Mouse (Mus musculus) monocyte, adult 5-6 weeks (primary cell): ENCODE data around the gene Apod. TPM values are rescaled to one million over a fixed set of nuclear protein-coding genes. Genes with fewer than 3 reads are reported as not detected.
"Not testable (repeated sequence)": the region's sequence is repeated elsewhere in the genome, so short reads cannot be mapped to it uniquely, and the experiment has no call there.

Experiments
- ATAC-seq: fragments of 153-309, 156-312 bp; replicated peaks from 2 replicates; pipeline ENCODE4 v1.8.0; 2017; ENCODE audit warnings: mild to moderate bottlenecking; ENCODE audit not compliant: low TSS enrichment, insufficient number of reproducible peaks, severe bottlenecking, poor library complexity, low FRiP score
- total RNA-seq: library from RNA; stranded (forward); fragments of 200-1000, 200-491, 200-594 nt; gene quantifications from 3 replicates; pipeline ENCODE4 v1.2.3, GENCODE M21; 2017

Gene Apod
- total RNA-seq, 1 experiment from 2014 or later, result not detected

DNA sequence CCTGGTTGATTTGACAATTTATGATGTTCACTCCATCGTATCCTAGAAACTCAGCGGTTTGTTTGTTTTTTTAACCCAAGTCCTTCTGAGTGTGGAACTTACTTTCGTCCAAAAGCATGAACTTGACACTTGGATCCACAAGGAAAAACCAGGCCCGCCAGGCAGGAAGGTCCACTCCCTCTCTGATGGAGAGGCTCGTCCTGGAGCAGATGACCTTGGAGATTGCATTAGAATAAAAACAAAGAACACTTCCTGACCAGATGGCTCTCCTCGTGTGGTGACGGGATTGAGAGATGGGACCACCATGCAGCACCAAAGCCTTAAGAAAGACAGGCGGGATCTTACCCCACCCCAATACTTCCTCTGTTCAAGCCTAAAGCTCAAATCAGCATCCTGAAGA is 12.1 kb upstream of the Apod start:
- ATAC-seq, result no peak

DNA sequence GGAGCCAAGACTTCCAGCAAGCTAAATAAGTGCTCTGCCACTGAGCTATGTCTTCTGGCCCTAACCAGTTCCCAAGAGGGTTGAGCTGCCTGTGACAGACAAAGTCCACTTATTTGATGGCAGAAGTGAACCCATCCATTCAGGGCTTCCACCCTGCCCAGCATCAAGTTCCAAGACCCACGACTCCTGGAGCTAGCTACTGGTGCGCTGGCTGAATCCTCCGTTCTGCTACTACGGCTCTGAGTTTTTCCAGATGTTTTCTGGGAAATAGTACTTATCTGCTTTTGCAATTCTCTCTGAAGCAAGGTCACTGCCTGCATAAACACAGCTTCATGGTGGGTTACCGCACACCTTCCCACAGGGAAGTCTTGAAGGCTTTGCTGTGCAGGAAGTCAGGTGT is 11.4 kb upstream of the Apod start:
- ATAC-seq, result no peak

DNA sequence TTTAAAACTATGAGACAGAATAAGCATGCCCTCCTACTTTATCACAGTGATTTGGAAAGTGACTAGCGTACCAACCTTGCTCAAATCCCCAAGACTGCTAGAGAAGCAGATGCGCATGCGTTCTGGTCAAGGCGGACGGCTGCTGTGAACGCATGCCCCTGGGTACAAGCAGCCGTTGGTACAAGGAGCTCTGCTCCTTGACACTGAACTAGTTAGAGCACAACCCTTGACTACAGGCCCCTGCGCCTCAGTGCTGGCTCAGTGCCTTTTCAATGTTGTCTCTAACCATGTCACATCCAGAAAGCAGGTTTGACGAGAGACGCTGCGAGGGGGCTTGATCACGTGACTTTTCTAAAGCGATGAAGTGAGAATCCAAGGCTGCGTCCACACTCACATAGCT is 10.5 kb upstream of the Apod start:
- no peak for ATAC-seq

DNA sequence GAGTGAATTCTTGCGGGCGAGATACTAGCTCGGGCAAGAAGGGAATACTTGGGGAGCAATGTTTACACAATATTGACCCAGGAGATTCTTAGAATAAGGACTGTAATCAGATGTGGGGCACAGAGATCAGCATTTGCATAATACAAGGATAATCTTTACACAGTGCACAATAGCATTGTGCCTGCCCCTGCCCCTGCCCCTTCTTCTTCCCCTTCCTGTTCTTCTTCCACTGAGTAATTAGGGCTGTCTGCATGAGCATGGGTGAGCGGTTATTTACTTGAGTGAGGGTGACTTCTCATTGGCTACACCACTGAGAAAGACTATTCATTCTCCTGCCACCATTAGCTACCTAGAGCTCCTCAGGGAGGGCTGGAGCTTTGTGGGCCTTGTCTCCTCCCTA is 6.9 kb upstream of the Apod start:
- ATAC-seq, result no peak

DNA sequence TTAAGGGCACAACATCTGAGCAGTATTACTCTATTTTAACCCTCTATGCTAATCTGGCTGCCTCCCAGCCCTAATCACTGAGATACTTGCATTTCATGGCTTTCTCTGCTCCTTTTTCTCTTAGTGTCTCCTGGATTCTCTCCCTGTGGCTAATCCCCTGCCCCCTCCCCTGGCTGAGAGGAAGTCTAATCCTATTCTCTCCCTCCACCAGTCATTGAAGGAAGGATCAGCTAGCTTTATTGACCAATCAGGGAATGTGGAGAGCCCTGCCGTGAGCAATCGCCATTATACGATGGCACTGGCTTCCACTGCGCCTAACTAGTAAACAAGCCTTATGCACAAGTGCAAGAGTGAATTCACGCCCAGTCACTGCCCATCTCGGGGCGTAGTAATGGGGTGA is 6.3 kb upstream of the Apod start:
- no peak for ATAC-seq

DNA sequence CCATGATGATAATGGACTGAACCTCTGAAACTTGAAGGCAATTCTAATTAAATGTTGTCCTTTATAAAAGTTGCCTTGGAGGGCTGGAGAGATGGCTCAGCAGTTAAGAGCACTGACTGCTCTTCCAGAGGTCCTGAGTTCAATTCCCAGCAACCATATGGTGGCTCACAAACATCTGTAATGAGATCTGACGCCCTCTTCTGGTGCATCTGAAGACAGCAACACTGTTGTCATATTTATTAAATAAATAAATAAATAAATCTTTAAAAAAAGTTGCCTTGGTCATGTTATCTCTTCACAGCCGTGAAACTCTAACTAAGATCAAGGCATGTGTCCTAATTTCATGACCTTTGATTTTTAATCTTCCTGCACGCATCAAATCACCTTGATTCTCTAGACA is 5.1 kb upstream of the Apod start:
- not testable (repeated sequence) for ATAC-seq

DNA sequence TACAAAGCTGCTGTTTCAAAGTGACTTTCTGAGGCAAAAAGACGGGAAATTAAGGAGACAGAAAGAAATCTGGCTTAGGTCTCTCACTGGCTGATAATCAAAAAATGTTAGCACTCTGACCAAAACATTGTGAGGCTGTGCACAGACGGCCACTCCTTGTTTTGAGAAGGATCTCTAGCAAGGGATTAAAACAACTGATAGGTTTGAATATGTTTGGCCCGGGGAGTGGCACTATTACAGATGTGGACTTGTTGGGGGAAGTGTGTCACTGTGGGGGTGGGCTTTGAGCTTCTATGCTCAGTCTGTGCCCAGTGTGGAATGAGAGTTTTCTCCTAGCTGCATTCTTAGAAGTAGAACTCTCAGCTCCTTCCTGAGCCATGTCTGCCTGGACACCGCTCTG is 4.7 kb upstream of the Apod start:
- no peak for ATAC-seq

DNA sequence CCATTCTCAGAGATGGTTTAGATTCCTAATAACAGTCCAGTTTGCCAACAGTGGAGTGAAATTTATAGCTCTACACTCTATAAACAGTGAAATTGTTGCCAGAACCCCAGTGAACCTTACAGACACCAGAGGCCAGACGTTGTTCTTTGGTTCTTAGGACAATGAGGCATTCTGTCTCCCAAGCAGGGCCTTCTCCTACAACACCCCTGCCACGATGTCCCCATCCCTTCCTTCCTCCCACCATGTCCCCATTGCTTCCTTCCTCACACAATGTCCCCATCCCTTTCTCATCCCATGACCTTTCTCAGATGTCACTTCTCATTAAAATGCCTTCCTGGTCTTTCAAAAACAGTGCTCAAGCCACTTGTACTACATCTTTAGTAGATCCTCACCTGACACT is 3.8 kb upstream of the Apod start:
- ATAC-seq, result no peak

DNA sequence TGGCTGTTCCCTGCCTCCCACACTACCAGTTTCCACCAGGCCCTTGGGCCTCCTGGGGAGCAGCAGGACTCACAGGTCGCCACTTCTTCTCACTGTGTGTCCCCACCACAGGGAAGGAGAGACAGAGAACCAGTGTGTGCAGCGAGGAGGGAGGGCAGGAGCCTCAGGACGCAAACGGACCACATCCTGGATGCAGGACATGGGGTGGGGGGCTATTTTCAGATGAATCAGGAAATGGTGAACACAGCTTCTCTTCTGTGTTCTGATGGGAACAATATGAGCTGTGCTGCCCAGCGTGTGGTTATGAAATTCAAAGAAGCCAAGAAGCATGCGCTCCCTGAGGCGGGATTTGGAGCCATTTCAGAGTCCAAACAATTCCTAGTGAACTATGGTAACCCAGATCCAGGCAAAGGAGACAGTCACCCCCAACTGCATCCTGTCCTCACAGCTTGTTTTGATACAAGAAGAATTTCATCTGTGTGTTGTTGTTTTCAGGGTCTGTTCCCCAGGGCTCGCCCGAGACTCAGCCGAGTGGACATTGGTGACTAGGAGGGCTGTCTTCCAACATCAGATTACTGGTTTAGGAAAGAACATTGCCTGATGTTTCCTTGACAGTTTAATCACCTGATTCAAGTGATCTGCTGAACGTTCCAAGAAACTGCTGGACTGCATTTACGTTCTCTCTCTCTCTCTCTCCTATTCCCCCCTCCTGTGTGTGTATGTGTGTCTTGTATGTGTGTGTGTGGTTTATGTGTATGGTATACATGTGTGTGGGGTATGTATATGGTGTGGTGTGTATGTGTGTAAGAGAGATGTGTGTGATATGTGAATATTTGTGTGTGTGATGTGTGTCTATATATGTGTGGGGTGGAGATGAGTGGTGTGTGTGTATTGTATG is 1.9 kb upstream of the Apod start:
- not testable (repeated sequence) for ATAC-seq

DNA sequence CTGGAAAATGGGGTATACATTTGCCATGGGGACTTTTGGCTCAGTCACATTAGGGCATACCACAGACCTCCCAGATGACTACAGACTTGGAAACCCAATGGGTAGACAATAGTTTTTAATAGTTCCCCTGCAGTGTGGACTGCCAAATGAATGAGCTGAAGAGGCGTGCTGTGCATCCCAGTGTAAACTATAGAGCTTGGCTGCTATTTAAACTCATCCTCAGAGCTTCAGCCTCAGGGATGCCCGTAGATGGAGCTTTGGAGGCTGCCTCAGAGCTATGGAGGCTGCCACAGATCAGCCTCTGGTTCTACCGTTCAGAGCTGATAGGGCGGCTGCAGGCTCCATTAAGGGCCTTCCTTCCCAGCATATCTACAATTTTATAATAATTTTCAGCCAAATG is 686 bp upstream of the Apod start:
- no peak for ATAC-seq

DNA sequence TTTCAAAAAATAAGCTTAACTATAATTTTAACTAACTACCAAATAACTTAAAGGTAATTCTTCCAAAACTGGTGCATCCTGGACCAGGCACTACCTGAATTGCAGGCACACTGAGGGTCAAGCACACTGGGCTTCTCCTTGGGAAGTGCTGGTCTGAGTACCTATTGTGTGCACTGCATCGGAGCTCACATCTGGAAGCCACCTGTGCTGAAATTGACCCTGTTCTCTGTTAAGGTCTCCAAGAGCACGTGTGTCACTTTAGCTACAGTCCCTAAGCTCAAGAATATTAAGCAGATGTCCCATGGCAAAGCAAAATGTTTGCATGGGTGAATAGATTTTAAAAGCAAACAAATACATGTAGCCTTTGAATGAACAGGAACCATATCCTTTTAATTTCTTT is 997 bp downstream of the Apod start:
- no peak for ATAC-seq

DNA sequence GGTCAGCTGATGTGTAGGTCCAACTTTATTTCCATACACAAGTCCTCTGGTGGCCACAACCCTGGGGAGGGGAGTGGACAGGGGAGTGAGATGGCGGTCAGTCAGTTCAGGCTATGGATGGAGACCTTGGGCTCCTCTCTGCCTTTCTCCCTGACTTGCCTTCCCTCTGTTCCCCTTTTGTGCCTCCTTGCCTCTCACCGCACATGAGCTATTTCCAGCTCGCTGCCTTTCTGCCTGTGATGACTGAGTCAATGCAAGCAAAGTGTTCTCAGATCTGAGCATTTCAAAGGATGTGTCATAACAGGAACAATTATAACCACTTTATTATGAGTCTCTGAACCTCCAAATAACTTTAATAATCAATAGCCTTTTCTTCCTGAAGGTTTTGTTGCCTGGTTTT is 2.3 kb downstream of the Apod start:
- ATAC-seq, result no peak

DNA sequence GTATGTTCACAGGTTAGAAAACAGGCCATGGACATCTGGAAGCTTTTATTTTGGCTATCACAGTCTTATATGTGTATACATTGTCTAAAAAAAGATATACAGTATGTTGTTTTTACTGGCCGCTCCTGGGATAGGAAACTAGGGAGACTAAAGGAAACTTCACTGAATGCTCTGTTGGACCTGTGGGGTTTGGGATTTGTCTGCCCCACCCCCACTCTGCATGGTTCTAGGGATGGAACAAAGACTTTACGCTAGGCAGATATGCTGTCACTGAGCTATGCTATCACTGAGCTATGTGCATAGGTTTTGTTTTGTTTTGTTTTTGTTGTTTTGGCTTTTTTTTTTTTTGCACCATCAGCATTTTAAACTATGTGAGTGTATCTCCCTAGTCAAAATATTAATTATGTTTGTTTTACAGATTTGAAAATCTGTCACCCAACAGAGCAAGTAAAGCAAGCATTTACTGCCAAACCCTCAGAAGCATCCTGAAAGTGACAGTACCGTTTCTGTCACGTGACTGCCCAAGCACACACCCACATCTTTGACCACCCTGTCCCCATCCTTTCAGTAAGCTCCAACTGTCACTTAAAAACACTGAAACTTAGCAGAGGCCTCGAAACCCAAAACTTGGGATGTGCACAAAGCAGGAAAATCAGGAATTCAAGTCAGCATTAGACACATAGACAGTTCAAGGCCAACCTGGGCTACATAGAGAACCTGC is 9.2 kb downstream of the Apod start:
- ATAC-seq, result no peak

DNA sequence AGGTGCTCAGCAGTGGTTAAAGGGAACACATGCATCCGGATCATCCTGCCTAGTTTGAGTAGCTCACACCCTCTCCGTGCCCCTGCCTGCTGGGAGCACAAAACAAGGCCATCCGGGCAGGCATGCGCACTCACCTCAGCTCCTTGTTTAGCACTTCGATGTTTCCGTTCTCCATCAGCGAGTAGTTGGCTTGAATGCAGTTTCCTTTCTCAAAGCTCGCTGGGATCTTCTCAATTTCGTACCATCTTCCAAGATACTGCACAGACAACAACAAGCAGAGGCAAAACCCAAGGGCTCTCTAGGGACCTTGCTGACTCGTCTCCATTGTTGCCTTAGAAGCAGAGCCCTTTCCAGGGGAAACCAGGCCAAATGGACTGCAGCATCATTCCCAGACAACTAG is 11.3 kb downstream of the Apod start:
- no peak for ATAC-seq

DNA sequence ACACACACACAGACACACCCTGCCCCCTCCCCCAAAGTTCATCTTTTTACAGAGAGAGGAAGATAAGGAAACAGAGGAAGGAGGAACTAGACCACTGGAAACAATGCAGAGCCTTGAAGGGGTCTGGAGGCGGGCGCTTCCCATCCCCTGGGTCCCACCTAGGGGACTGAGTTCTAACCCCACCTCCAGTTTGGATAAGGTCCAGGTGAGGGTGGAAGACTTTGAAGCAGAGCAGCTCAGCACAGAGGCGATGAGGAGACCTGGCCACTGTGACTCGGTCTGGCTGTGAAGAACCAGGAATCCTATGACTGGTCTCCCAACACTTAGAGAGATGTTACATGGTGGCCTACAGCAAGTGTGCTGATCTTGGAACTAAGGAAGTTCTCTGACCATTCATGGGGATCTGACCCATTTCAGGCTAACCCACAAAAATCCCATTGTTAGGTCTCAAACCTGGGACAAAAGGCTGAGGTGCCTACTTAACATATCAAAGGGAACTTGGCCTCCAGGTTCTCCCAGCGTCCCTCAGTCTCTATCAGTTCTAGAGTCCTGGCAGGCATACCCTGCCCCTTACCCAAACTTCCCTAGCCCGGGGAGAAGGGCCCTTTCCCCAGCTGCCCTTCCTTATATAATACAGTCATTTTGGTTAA is 13.6 kb downstream of the Apod start:
- ATAC-seq, result no peak

DNA sequence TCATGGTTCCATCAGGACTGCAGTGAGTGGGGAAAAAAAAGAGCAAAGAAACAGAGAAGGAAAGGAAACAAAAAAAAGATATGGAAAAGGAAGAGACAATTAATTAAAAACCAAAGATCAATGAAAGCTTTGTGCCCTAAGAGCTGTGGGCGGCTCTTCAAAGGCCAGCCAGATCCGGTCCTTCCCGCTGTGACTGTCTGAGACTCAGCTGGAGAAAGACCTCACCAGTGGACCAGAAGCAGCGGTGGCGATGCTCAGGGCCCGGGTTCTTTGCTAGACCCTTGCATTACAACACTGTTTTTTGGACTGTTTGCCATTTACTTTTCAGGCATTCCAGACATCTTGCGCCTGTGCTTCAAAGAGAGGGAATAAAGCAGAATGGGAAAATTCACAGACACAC is 14.1 kb downstream of the Apod start:
- ATAC-seq, result no peak

DNA sequence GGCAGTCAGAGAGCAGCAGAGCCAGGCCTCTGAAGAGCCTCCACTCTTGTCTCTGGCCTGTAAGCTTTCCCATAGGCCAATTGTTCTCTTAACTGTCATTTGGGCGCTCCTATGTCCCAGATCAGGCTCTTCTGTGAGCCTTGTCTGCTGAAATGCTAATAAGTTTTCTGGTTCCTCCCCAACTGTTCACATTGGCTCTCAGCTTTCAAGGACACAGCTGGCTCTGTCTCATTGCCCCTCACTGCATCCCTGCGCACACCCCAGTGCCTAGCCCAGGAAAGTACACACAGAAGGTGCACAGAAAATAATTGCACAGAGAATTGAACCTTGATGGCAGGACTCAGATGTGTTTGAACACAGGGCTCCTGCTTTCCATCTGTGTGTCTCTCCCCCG is 14.7 kb downstream of the Apod start:
- ATAC-seq, result no peak

DNA sequence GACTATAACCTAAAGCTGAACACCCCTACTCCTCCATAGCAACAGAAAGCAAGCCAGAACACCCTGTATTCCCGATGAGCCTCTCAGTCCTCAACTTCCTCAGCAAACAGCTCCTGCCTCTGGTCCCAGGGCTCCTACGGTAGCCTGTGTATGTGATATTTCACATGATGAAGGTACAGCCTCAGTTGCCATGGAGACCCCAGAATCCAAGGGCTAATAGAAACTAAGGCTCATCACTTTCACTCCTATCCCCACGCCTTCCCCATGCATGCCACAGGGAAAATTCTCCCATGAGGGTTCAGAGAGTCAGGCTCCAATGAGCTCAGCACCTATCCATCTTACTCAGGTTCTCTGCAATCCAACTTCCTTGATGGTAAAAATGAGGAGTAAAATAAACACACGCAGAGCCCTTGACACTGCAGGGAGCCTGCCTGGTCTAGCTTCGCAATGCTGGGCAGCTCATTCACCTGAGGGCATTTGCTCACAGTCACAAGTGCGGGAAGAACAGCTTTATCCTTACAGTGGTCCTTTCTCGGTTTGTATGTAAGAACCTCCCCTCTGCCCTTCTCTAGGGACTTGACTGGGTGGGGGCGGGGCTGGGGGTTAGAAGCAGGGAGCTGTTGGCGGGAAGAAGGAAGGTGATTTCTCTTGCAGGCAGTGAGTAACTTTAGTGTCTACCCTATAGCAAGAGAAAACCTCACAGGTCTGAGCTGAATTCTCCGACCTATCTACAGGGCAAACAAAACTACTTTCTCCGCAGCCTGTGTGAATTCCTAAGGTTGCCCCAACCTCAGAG is 15.2 kb downstream of the Apod start:
- no peak for ATAC-seq

DNA sequence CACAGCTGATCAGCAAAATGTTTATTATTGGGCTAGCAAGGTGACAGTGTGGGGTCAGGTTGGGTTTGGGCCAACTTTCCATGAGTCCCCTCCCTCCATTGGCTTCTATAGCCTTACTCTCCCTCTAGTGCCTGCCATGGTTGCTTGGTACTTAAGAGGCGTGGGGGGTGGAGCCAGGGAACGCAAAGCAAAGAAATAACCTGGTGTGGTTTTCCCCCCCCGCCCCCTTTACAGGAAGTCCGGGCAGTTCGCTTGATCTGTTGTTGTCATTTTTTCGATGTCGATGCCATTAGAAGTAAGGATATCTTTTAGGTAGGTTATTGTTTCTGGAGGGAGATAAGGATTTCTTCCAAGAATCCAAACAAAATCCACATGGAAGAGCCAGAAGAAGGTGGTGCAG is 17.5 kb downstream of the Apod start:
- no peak for ATAC-seq
